Mouse (Mus musculus): ENCODE results near the gene Ikzf1.
A peak's percentile ranks its signal among the peaks of the same experiment; 100 is the strongest.

The Ikzf1 gene

GRCm38 (mm10) chr11:11690059-11690844 lies 5.4 kb downstream of the Ikzf1 start:
- DNase-seq: peak; percentile 56 to 62

GRCm38 (mm10) chr11:11690845-11691196 lies 6.0 kb downstream of the Ikzf1 start:
- DNase-seq: no peak

- DNase-seq: no peak
Observed at GRCm38 (mm10) chr11:11691324-11692058, 6.7 kb downstream of the Ikzf1 start.

GRCm38 (mm10) chr11:11692558-11693166 lies 7.9 kb downstream of the Ikzf1 start:
- DNase-seq: no peak

GRCm38 (mm10) chr11:11693446-11693845 lies 8.6 kb downstream of the Ikzf1 start:
- no peak for DNase-seq

GRCm38 (mm10) chr11:11694072-11694471 lies 9.3 kb downstream of the Ikzf1 start:
- DNase-seq: peak in 1 of 2 experiments; percentile 44

GRCm38 (mm10) chr11:11694472-11695177 lies 9.8 kb downstream of the Ikzf1 start:
- DNase-seq: no peak

- no peak for DNase-seq
Observed at GRCm38 (mm10) chr11:11695211-11695887, 10.5 kb downstream of the Ikzf1 start.

- DNase-seq: no peak
Observed at GRCm38 (mm10) chr11:11695907-11696306, 11.1 kb downstream of the Ikzf1 start.

DNA sequence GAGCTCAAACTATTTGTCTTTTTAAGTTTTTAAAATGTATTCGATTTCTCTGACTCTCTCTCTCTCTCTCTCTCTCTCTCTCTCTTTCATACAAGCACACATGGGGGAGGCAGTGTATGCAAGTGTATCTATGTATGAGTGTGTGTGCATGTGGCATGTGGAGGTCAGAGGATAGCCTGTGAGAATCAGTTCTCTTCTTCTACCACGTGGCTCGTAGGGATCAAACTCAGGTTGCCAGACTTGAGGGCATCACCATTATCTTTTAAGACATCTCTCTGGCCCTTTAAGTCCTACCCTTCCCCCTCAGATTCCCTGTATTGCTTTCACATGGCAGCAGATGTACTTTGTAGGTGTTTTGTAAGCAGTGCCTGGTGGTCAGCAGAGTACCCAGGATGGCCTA lies 12.0 kb downstream of the Ikzf1 start:
- DNase-seq: no peak

DNA sequence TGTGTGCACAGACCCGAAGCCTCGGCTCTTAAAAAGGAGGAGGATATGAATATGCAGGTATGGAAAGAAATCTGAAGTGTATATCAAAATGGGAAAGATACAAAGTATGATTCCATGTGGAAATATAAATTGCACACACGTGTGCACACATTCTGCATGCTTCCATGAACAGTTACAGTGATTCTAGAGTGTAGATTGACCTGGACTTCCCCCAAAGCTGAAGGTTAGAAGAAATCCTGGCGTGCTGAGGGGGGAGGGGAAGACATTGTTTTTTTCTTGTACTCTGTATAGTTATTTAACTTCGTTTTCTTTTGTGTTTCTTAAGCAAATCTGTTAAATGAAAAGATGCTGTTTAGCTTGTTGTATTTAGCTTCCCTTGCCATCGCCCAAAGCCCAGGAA lies 16.6 kb downstream of the Ikzf1 start:
- DNase-seq: no peak

DNA sequence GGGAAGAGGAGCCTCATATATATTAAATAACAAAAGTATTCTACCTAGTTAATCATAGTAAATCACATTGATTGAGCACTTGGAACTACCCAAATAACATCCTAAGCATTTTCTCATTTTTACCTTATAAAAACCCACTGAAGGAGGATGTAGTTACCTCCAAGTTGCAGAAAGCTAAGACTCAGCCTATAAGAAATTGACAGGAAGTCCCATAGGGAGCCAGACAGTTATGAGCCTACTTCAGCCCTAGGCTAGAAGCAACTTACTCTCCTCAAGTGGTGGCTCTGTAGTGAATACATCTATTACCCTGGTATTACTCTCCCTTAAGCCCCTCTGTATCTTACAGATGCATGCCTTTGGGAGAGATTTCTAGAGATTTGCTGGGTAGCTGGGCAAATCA lies 19.0 kb downstream of the Ikzf1 start:
- DNase-seq: no peak

GRCm38 (mm10) chr11:11708154-11708719 lies 23.4 kb downstream of the Ikzf1 start:
- no peak for DNase-seq

GRCm38 (mm10) chr11:11709311-11709710 lies 24.5 kb downstream of the Ikzf1 start:
- DNase-seq: no peak

DNA sequence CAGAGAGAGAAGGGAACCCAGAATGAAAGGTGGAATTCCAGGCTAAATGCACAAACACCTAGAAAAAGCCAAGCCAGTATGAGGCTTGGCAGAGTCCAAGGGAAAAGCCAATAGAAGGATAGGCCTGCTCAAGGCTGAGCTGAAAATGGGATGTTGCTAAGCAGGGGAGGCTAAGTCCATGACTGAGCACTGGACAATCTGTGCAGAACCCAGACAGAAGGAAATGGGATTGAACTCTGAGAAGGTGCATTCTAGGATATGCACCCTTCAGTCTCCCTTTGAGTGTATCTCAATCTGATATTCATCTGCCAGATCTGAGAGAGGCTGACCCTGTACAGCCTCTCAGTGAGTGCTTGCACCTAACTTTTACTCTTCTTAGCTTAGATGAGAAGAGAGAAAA lies 25.9 kb downstream of the Ikzf1 start:
- DNase-seq: no peak

- DNase-seq: no peak
Observed at GRCm38 (mm10) chr11:11711748-11712147, 26.9 kb downstream of the Ikzf1 start.

DNA sequence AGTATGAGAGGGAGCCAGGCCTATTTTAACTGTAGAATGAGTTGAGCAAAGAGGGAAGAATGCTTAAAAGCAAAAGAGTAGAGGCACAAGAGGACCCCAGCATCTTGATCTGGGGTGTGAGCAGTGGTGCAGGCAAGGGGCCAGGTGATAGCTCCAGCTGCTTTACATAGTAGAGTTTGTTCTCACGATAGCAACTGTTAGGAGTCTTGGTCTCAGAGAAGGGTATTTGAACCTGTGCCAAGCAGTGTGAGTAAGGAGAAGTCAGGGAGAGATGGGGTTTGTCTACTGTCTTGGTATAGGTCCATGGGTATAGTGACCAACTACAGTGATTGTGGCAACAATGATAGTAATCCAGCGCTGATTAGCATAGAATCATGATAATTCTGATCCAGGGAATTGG lies 29.9 kb downstream of the Ikzf1 start:
- no peak for DNase-seq

DNA sequence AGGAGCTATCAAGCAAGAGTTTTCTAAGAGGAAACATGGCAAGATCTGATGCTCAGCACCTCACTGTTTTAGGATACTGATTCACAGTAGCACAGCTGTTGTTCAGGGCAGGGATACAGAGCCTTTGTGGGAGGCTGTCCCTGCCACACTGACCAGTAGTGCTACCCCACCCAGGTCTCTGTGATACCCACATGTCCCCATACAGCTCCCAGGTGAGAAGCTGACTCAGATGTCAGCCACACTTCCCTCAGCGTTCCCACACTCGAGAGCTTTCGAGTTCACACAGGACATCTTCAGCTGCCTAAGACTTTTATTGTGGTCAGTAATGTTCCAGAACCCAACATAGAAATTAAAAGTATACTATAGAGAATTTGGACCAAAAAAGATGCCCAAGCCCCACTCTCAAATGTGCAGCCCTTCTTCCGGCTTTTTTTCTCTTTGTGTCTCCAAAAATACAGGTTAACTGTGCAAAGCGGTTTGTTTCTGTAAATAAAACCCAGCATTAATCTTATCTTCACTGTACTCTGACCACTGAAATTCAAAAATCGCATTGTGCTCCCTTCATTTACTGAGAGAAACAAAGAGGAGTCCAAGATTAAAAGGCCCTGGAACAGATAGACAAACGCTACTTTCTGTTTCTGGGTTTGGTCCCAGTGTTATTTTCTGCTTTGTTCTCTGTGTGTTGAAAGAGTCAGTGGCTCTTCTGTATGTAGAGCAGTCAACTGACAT lies 31.3 kb downstream of the Ikzf1 start:
- no peak for DNase-seq

GRCm38 (mm10) chr11:11716692-11717037 lies 31.9 kb downstream of the Ikzf1 start:
- peak; percentile 59 to 61 for DNase-seq

DNA sequence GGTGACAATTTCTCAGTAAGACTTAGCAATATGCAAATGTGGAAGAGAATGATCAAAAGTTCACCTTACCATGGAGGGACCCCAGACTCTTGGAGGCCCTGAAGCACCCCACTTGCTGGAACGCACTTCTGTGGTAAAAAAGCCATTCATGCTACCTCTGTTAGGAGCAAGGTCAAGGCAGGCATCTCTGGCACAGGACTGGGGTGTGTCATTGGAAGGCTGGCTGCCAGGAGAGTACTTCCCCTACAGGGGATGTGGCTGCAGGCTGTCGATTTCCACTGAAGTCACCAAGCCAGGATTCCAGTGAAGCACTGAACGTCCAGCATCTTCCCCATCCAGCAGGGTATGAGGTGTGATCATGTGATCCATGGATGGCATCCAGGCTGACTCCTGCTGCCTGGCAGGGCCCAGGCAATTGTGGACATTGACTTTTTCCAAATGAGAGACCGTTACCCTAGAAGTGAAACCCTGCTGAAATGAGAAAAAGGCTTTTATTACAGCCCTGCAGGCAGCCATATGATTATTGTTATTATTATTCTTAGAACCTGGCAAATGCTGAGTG lies 32.9 kb downstream of the Ikzf1 start:
- no peak for DNase-seq

DNA sequence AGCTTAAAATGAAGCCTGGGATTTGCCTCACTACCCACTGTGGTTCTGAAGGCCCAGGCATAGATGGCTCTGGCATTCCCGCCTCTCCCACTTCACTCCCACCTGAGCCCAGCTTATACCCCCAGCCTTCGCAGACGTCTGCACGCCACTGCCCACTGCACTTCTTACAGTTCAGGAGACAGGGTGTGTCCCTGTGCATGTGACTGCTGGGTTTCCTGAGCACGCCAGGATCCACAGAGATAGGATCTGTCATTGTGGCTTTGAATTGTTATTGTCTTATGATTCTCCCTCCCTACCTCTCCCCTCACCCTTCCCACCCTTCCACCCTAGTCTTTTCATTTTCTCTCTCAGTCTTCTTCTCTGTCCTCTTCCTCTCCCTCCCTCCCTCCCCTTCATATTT lies 34.9 kb downstream of the Ikzf1 start:
- DNase-seq: no peak
